Mouse (Mus musculus) T-helper 17 cell (primary cell): ENCODE measurements around the gene Spata16.
"Not testable (repeated sequence)": the region's sequence is repeated elsewhere in the genome, so short reads cannot be mapped to it uniquely, and the experiment has no call there.

Source experiments
- in situ Hi-C, 2 experiments: fragments of 300-600 bp; cut with MboI, MseI; formaldehyde crosslinking; loops; 1 replicate in 1 of 2; 2 replicates in 1 of 2; pipeline ENCODE4 v1.15.1; 2025; ENCODE audit warnings: high pct_unique_total_duplicates in 2 of 2

Gene Spata16

DNA sequence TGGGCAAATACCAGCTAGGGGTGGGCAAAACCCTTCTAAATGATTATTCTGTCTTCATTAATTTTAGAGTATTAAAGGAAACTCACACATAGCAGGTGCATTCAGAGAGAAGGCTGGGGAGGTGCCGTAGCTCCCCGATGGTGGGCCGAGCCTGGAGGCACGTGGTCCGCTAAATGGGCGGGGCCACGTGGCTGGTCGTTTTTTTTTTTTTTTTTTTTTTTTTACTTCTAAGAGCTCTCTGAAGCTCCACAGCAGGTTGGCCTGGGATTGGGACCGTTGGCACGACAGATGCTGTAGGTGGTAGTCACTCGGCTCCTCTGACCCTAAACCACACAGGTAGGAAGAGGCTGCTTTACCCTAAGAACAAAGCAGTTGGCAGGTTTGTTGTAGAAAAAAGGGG, at the start of gene Spata16:
TSS of gene Spata16 (plus strand) at position 219 of the 400 bp plus-strand sequence.
- in situ Hi-C loops = no loop called here

DNA sequence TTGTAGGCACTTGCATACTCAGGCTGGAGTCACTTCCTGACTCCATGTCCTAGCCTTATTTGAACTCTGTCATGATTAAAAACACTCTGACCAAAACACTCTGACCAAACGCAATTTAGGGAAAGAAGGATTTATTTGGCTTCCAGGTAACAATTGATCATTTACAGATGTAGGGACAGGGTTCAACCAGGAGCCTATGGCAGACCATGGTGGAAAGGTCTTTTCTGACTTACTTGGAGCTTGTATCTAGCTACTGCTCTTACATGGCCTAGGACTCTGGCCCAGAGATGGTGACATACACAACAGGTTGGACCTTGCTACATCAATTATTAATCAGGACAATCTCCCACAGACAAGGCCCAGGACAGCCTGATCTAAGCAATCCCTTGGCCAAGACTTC, 32.6 kb upstream of the Spata16 start:
- in situ Hi-C loops = no loop called here

DNA sequence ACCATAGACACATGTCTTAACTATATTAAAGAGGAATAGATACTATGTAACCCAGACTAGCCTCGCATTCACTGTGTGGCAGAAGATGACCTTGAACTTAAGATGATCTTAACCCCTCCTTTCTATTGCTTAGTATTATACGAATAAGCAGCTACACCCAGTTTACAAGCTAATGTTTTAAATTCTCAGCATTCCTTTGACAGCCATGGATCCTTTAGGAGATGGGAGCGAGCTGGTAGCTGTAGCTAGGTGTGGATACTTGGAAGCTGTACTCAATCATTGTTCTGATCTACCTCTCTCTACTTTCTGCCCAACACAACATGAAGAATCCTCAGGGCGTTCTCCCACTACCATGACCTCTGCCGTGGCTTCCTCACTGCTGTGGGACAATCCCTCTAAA, 28.9 kb upstream of the Spata16 start:
- in situ Hi-C loops = no loop called here

DNA sequence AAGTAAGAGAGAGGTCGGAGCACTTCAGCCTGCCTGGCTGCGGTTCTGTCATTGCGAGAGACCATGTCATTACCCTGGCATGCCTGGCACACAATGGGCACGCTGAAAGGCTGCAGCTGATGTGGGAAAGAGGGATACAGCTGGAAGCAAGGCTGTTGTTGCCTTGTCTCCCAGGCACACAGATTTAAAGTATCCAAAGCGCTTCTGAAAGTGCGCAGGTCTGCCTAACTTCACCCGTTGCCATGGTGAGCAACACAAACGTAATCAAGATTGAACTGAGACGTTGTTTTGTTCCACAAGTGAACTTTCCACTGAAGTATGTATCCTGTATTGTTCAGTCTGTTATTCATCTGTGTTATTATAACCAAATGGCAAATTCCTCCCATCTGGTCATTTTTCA, 1.8 kb downstream of the Spata16 start:
- in situ Hi-C loops = no loop called here

DNA sequence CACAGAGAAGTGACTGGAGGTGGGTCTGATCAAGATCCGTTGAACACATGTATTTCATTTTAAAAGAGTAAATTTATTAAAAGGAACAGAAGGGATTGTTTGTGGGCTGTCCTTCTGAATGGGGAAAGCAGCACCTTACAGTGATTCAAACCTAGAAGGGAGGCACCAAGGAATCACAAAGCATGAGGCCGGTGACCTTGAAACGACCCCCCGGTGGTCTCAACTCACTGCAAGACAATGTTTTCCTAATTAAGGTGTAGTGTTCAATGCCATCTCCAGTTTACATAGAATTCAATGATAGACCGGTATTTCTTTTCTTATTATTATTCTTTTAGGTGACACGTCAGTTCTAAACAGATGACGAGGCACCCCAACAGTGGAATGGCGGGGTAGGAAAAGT, 2.4 kb downstream of the Spata16 start:
- in situ Hi-C loops = no loop called here

DNA sequence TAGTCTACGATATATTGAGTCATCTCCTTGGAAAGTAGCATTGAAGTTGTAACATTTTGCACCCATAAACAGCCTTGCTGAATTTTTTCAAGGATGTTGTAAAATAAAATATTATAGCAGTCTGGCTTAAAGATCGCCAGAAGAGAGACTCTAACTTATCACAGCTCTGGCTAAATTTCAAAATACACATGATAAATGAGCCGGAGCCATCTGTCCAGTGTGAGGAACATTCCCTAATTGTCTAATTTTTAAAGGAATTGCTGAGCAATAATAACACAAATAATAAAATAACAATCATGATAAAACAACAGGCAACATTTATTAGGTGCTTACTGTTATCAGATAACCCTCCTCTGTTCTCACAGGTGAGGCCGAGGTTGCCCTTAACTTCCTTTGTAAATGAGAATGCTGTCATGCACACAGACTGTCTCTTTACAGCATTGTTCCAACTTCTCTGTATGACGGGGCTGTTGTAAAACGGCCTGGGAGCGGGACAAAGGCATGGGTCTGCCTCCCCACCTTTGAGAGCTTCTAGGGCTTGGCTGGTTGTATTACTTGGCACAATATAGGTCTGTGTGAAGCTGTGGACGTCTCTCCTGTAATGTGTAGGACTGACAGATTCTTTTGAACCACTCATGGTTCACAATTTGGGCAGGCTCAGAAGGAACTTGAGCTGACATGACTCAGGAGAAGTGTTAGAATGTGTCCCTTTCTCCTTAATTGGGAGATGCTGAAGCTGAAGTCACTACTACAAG, 3.1 kb downstream of the Spata16 start:
- in situ Hi-C loops = no loop called here

DNA sequence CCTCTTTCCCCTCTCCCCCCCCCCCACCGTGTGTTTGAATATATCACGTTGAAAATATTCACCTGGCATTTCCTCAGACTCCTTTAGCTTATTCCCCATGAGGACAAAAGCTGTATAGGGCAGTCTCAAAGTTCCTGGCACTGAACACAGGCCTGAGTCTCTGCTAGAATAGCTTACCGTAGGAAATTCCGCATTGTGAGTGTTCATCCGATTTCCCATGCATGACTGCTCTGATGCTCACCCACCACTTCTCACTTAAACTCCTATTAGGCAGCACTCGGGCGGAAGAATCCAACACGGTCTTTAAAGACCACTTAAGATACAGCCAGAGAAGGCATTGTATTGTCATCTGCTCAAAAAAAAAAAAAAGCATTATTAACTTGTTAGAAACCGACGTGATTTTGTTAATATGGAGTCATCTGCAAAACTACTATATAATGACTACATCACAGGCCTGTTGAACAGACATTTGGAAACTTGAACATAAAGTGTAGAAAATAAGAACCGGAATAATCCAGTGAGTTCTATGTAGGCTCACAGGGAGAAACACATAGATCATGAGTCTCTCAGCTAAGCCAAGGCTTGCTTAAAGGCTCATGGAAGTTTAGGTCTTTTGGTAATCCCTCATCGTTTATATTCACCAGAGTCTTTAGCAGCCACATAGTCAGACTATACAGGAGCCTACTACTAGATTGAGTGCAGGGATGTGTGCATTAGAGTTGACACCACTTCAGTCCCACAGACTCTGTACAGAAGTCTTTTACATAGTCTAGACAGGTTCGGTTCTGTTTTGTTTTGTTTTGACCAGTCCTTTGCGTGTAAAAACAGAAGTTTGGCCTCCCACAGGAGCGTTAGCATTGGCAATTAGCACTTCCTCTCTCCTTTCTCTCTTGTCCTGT, 4.2 kb downstream of the Spata16 start:
- in situ Hi-C loops = no loop called here

DNA sequence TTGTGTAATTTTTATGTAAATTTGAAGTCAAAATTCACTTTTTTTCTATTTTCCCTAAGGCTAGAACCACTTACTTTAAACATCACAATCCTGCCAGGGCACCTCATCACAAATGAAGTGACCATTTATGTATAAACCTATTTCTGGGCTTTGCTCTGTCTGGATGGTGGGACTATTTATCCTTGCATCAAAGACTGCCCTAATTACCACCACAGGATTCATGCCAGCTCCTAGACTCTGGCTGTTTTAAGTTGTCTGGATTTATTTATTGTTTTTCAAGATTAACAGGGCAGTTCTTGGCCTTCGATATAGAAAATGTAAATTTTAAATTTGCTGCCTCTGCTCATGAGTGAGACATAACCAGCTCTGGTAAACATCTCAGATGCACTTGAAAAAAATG, 6.7 kb downstream of the Spata16 start:
- in situ Hi-C loops = no loop called here

DNA sequence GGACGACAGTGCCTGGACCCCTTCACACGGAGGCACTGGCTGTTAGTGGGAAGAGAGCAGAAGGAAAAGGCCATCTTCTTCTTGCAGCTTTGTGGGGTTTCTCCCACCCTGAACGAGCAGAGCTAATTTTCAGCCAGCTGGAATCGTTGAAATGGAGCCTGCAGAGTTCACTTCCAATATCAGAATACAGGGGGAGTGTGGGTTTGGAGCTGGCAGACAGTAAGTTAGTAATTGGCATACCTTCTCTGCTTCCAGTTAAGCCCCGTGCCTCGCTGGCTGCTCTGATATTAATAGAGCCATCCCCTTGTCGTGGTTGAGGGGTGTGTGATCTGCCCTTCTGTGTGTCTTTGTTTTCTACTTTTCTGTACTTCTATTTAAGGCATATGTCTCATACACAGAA, 9.4 kb downstream of the Spata16 start:
- in situ Hi-C loops = no loop called here

DNA sequence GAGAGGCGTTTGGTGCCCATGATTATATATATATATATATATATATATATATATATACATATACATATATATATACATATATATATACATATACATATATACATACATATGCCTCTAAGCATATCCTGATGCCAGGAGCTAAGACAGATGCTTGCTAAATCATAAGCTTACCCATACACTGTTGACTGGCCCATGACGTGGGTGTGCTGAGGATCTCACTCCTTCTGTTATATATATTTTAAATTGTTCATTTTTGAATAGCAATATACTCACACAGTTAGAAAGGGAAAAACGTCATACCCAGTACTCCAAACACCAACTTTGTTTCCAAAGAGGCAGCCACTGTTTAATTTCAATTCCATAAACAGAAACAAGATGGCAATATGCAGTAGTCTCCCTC, 48.4 kb downstream of the Spata16 start:
- in situ Hi-C loops = no loop called here

DNA sequence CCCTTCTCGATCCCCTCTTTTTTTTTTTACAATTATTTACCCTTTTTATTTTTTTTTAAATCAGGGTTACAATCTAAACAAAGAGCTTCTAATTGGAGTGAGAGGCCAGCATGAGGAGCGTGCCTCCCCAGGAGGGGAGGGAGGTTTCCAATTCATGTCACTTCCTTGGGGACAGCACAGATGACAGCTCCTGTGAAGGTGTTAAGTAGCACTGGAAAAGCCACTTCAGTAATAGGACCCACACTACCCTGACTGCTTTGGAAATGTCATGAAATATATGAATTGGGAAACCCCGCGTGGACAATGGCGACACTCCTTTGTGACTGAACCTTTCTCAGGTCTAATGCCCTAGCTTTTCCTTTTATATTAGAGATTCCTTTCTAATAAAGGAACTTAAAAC, 72.1 kb downstream of the Spata16 start:
- in situ Hi-C loops = not testable (repeated sequence)

DNA sequence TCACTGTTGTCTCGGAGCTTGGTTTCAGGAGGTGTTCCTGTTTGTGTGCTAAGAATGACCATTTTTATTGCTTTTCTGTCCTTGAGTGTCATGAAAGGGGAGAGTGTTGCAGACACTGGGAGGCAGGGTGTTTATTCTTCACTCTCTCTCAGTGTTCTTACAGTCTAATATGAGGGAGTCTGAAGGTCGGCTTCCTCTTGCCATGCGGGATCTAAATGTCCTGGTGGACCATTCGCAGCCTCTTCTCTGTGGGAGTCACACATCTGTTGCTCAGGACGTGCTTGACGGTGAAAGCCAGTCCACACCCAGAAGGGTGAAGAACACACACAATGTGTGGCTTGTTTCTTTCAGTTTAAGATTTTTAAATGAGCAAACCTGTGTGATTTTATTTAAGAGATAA, 90.1 kb downstream of the Spata16 start:
- in situ Hi-C loops = loop anchor here in 1 of 2 experiments (5.0 kb wide), 1 partner anchor 75 kb away; no protein-coding TSS in a partner anchor

DNA sequence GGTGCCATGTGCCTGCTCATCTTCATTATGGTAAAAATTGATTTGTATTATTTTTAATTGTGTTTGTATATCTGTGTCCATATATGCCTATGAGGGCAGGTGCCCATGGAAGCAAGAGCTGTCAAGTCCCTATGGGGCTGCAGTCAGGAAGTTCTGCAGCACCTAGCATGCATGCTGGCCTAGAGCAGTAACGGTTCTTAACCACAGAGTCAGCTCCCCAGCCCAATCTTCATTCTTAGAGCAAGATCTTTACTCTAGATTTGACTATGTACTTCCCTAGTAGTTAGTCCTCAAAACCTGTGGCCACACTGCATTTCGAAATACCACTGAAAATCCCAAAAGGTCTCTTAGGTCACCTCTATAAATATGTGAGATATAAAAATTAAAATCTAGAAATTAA, 113.1 kb downstream of the Spata16 start:
- in situ Hi-C loops = no loop called here

DNA sequence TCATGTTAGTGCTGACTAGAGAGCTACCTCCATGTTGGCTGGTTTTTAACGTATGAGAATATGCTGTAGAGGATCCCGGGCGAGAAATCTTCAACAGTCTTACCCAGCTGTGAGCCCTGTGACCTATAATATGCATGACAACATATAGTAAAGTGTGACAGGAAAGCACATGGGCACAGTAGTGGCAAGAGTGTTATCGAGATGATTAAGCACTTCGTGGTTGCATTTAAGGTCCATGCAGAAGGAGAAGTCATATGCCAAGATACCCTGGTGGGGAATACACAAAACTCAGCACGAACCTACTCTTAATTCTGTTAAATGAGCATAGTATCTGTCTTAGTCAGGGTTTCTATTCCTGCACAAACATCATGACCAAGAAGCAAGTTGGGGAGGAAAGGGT, 115.0 kb downstream of the Spata16 start:
- in situ Hi-C loops = no loop called here

DNA sequence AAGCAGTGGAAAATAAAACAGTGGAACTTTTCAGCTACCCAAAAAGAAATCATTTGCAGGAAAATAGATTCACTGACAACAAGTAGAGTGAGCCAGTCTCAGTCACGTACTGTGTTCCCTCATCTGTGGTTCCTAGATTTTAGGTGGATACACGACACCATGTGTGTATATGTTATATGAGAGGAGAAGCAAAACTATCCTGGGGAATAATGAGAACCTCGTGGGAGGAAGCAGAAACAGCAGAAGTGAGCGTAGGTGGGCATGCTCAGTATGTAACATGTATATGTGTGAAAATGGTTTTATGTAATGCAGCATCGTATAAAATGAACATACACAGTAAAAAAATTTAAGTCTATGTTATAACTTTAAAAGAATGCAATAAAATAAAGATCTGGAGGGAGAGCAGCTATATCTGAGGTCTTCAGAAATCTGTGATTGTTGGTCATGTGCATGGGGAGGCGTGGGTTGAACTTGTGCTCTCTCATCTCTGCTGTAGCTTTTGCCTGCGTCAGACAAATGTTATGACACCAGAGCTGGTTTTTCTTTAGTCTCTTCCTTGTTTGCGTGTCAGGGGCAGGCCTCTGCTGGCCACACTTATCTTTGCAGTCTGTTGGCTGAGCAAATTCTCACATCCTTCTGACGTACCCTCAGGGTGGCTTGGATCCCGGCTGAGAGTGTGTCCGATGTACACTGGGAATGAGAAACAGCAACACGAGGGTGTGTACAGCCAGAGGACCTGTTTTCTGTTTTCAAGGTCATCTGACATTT, 156.1 kb downstream of the Spata16 start:
- in situ Hi-C loops = no loop called here

DNA sequence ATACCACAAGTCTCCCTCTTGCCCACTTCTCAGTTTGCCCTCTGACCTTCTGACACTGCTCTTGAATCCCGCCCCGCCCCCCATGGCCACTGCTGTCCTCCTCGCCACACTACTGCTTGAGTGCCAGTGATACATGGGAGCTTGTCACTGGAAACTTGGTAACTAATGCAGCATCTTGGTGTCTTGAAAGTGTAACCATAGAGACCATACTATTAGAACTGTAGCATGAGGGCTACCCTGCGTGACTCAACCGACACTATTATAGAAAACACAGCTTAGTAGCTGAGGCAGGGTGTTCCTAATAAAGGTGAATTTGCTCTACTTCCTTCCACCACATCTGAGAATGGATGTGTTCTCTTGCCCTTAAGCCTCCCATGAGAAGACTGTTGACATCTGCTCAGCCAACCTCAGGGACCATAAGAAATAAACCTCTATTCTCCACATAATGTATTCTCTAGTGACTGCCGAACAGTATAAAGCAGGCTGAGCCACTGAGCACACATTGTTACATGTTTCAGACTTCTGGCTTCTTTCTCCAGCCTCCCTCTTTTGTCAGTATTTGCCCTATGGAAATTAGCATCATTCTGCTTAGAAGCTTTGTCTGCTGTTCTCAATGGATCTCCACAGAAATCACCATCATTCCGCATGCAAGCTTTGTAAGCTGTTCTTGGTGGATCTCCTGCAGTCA, 158.6 kb downstream of the Spata16 start:
- in situ Hi-C loops = no loop called here

DNA sequence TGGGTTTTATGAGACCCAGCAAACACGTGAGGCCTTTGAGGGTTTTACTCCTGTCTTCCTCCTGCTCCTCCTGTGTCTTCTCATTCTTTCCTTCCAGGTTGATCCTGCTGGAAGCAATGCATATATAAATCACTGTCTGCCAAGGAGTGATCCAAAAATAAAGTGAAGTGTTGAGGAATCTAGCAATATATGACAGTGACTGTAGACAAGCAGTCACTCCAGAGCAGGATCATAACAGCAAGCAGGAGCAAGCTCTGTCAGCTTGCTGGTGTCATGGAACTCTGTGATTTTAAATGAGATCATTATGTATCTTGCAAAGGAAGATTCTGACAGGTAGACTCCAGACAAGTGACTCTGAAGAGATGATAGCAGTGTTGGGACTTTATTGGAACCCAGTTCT, 159.5 kb downstream of the Spata16 start:
- in situ Hi-C loops = no loop called here

DNA sequence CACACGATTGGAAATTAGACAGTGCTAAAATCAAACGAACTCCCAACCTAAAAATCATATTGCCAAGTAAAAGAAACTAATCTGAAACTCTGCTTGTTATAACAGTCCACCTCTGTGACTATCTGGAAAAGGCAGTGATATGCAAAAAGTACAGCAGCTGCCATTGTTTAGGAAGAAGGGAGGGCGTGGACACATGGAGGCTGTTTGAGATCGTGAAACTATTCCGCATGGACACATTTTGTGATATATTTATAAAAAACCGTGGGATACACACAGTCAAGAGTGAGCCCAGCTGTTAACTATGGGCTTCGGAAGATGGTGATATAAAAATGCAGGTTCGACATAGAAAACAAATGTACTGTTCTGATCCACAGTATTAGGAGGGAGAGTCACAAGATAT, 176.9 kb downstream of the Spata16 start:
- in situ Hi-C loops = no loop called here

DNA sequence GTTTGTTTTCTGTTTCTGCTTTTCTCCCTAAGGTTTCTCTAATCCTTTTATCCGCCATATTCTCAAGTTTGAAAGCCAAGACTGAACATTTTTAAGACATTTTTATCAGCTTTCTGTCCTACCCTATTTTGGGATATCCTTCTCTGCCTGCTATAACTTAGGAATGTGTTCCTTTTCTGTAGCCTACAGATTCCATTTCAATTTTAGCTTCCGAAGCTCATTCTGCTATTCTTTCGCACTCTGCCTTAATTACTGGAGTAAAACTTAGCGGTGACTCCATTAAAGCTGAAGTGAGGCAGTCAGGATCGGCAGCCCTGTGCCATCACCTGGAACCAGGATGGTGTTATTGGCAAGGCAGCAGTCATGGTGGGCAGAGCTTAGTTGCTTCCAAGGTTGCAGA, 178.3 kb downstream of the Spata16 start:
- in situ Hi-C loops = no loop called here

DNA sequence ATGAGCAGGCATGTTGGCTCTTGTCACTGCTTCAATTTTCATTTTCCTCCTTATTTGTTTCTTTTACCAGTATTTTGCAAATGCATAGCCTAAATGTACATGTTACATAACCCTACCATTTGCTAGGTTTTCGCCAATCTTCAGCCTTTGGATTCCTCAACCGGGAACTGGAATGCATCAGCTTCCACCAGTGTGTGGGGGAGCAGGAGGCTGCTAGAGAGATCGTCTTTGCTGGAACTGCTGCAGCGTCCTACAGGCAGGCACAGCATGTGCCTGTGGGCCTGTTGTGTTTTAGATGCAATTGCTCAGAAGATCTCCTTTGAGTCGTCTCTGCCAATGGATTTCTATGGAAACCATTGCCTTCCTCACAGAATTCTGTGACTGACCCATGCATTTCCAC, 182.0 kb downstream of the Spata16 start:
- in situ Hi-C loops = no loop called here
